Mouse (Mus musculus) CD4-positive helper T cell, adult 2 months (primary cell): ENCODE results near the gene Emilin2.

Source experiments
- DNase-seq: peaks from one replicate; pipeline ENCODE4 v3.0.0-alpha.2; 2012; ENCODE audit warnings: low read depth, missing footprints, low spot score

Gene Emilin2

GRCm38 (mm10) chr17:71300338-71300737 lies 11.4 kb downstream of the Emilin2 start:
- DNase-seq, result no peak

DNA sequence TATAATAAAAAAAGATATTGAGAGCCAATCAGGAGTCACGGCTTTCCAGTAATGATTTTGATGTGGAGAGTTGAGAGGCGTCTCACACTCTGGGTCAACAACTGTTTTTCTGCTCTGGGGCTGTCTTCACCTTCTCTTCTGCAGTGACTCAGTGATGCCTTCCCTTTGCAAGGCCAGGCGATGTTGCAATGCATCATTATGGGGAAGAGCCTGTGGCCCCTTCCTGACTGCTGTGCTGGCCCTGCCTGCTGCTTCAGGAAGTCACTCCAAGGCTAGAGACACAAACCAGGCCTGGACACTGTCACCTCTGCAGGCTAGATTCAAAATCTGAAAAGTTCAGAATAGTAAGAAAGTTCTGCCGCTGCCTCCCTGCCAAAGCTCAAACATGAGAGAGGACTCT lies 11.9 kb downstream of the Emilin2 start:
- DNase-seq, result no peak

DNA sequence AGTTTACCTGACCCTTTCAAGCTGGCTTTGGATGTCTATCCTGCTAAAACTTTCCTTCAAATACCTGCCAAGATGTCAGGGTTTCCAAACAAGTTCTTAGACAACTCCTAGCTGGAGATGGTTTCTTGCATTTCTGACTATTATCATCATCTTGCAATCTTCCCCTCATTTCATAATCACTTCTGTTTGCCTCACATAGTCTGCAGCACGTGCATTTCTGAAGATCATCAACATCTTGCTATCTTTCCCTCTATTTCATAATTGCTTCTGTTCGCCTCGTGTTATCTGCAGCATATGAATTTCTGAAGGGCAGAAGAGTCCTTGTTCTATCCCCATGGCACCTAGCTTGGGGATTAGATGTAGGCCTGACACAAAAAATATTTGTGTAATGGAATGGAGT lies 17.2 kb downstream of the Emilin2 start:
- DNase-seq, result no peak

- no peak for DNase-seq
Observed at GRCm38 (mm10) chr17:71292897-71293296, 18.9 kb downstream of the Emilin2 start.

DNA sequence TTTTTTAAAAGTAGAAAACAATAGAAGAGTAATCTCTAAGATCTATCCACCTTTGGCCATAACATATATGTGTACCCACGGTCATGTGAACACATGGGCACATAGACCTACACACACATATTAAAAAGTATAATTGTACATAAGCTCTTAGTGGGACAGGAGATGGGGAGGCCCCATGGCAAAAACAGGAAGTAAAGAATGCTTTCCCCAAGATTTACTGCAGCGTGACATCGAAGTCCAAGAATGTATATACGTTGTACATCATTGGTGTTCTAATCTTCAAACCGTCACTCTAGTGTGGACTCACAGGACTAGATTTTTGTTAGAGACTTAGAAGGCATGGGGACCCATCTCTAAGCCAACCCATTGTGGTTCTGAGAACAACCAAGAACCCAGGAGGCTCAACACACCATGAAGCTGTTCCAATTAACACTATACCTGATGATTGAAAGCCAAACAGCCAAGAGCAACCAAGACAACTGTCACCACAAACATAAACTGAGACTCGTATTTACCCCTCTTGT lies 19.8 kb downstream of the Emilin2 start:
- no peak for DNase-seq

DNA sequence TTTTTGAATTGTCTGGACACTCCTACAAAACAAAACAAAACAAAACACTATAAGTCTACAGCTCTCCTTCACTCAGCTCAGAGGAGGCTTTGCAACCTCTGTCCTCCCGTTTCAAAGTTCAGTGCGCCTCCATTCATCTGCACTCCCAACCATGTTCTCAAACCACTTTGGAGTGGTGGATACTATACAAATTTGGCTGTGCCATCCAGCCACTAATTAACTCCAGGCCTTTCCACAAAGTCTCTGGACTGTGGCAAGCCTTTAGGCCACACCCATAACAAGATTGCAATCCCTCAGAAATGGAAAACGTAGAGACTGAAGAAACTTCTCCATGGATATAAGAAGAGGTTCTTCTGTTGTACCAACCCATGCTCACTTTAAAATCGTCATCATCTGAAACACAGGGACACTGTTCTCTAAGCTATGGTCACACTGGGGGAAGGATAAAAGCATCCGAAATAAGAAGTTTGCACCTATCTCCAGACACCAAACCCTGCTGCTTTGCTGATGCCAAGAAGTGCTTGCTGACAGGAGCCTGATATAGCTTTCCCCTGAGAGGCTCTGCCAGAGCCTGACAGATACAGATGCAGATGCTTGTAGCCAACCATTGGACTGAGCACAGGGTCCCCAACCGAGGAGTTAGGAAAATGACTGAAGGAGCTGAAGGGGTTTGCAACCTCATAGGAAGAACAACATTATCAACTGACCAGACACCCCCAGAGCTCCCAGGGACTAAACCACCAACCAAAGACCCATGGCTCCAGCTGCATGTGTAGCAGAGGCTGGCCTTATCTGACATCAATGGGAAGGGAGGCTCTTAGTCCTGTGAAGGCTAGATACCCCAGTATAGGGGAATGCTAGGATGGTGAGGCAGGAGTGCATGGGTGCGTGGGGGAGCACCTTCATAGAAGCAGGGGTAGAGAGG lies 21.0 kb downstream of the Emilin2 start:
- no peak for DNase-seq

- DNase-seq, result no peak
Observed at GRCm38 (mm10) chr17:71289572-71290176, 22.1 kb downstream of the Emilin2 start.

DNA sequence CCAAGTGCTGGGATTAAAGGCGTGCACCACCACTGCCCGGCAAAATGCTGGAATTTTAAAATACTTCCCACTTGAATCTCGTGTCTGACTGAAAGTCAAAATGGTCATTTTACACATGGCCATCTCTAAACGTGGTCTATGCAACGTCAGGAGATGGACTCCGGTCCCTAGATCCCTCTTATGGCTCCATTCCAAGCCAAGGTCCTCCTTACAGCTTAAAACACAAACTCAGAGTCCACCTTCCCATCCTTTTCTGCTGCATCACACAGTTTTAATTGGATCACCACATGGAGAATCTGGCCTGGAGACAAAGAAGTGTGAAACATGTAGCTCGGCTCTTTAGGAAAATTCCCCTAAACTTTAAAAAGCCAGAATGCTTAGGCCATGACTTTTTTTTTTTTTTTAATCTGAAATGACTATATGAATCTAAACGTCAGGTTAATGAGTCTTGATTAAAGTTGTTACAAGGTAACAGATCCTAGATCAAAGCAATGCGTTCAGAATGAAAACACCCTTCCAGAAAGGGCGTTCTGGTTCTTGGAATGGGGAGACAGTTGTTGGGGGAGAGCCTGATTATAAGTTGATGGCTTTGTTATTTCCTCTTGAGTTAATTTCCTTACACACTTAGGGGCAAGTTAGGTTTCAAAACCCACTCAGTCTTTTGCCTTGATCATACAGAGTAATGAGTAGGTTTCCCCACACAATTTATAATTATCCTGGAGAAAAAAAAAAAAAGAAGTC lies 22.8 kb downstream of the Emilin2 start:
- DNase-seq, result no peak

- DNase-seq, result peak; percentile 48
Observed at GRCm38 (mm10) chr17:71288145-71288758, 23.5 kb downstream of the Emilin2 start.

GRCm38 (mm10) chr17:71287586-71287985 lies 24.2 kb downstream of the Emilin2 start:
- no peak for DNase-seq

DNA sequence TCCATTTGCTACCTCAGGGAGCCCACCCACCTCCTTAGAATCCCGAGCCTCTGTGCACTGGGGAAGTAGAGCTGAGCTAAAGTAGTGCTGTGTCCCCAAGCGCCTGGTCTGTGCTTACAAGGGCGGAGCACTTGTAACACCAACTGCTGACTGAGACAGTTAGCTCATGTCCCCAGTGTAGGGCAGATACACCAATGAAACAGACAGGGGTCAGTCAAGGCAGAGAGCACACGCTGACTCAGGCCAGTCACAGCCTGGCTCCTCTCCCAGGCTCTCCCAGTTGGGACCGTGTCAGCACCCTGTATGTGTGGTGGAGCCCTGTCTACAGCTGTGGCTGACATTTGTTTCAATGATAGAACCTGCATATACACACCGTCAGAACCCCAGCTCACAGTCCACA lies 25.8 kb downstream of the Emilin2 start:
- no peak for DNase-seq

DNA sequence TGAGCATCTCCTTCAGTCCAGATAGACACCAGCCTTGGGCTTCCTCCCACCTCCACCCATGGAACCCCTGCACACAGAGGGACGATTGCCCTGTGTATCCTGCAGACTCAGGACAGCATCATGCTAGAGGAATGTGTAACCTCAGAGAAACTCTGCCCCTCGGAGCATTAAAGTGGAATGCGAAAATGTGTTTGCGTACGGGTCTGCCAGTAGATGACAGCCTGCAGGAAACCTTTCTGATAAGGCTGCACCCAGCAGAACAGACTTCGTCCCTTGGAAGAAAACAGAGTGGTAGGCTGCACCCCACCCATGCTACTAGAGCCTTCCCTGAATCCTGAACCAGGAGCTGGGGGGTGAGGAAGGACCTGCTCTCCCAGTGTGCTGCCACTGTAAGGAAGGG lies 26.9 kb downstream of the Emilin2 start:
- no peak for DNase-seq

DNA sequence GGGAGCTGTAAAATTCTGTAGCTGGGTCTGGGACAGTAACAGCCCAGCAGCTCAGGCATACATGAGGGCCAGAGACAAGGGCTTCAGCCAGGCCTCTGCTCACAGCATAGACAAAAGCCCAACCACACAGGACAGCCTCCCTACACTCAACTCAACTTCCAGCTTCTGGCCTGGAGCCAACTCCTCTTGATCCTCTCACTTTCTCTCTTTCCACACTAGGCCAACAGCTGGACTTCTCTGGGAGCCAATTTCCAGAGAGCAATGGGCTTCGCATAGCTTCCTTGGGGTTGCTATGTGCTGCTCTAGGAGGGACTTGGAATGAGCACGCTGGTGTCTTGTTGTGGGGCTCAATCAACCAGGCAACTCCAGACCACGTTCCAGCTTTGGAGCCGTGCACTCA lies 28.5 kb downstream of the Emilin2 start:
- DNase-seq, result no peak

DNA sequence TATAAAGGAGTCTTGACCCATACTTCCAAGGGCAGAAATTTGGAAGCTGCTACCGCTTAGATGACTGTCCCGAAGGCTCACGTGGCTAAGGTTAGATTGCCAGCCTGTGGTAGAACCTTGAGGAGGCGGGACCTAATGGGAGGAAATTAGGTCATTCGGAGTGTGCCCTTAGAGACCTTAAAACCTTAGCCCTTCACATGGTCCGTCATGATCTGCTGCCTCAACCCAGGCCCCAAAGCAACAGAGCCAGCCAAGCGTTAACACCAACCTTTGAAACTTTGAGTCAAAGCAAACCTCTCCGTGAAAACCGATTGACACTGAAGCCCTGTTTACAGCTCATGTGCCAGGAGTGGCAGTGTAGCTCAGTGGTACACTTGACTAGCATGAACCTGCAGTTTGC lies 29.1 kb downstream of the Emilin2 start:
- DNase-seq, result no peak

DNA sequence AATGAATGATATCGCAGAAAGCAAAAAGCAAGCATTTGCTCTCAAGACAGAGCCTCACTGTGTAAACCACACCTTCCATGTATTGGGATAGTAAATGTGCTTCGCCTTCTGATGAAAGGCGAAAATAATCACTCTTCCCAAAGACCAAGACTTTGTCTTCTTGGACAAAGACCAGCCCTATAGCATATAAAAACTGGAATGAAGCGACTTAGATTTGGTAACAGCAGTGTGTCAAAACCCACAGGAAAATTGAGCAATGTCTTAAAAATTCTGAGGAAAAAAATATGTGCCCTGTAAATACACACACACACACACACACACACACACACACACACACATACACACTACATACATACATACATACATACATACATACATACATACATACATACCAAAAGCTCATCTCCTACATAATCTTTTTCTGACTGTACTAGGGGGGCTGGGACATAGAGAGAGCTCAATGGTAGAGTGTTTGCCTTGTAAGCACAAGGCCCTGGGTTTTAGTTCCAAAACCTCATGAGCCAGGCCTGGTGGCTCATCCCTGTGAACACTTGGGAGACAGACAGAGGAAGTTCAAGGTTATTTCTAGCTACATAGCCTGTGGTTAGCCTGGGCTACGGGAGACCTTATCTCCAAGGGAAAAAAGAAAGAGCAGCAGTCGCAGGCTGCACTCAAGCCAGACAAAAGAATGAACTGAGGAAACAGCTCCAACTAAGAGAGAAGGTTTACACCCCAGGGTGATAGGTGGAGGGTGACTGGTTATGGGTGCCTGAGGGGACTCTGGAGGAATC lies 33.9 kb downstream of the Emilin2 start:
- DNase-seq, result no peak

- DNase-seq, result no peak
Observed at GRCm38 (mm10) chr17:71276771-71277170, 35.0 kb downstream of the Emilin2 start.

DNA sequence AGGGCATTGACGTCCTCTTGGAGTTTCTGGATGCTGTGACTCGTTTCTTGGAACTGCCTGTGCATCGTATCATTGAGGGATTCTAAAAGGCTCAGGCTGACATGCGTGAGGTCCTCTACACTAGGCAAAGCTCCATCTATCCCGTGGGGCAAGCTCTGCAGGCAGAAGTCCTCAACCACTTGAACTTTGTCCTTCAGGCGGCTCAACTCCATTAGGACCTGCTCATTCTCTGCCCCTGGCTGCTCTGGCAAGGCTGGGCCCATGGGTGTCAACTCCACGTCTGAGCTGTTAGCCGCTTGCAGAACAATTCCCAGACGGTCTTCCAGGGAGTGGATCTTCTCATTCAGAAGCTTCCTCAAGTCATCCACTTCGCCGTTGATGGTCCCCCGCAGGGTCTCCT lies 37.9 kb downstream of the Emilin2 start:
- no peak for DNase-seq

- DNase-seq, result no peak
Observed at GRCm38 (mm10) chr17:71268599-71268998, 43.2 kb downstream of the Emilin2 start.

DNA sequence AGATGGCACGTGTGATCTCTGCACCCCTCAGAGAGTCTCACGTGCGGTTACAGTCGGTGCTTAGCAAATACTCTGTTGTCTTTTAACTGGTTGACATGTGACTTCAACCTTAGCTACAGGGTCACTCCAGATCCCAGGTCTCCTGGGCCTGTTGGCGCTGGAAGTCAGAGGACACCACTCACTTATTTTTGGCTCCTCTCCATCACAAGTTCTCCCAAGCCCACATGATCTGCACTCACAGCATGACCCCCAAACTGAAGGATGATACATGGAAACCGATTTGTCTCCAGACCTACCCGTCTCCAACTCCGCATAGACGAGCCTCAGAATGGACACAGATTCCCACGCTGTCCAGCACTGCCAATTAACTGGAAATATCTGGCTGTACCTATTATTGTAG lies 43.6 kb downstream of the Emilin2 start:
- DNase-seq, result no peak

DNA sequence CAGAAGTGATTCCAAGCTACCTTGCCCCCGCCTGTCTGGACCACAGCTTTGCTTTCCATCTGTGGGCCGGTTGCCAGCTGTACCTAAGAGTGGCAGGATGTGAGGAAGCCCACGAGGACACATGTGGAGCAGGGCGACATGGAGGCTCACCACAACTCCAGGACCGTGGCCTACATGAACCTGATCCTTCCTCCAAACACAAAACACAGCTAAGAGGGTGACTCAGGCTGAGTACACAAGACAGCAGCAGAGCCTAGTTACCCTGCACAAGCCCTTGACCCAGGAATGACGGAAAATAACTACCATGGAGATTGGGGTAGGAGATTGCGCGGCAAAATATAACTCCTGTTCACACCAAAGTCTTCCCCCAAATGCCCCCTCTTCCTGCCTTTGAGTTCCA lies 44.4 kb downstream of the Emilin2 start:
- no peak for DNase-seq
